Mouse (Mus musculus) NIH3T3 (cell line): ENCODE measurements at regions not wholly inside any gene's neighbourhood (a gene's known extent, or its start where the extent isn't known, plus 50 kb on each side); places are given as distances from the start of the nearest gene placed in this dataset.
"Not testable (repeated sequence)": the region's sequence is repeated elsewhere in the genome, so short reads cannot be mapped to it uniquely, and the experiment has no call there.

ENCODE experiments used
- DNase-seq: peaks from one replicate; pipeline ENCODE4 v3.0.0-alpha.2; 2012; ENCODE audit warnings: low read depth

- peak; percentile 14 for DNase-seq
Measured at GRCm38 (mm10) chr17:50407249-50407990, 101.8 kb upstream of the Plcl2 start.

GRCm38 (mm10) chr17:50408581-50408980, 100.6 kb upstream of the Plcl2 start:
- DNase-seq: no peak

DNA sequence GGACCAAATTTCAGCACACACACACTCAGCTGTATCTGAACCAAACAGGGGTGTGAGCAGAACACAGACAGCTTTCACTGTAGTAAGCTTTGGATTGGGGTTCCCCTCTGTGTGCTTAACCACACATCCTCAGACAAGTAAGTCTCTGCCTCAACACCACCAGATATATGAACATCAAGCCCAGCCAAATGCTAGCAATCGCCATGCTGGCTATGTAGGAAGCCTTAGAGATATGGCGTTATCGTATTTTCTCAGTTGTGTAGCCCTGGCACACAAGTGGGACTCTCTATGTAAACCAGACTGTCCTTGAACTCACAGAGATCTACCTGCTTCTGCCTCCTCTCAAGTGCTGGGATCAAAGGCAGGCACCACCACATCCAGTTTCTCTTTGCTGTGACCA, 99.9 kb upstream of the Plcl2 start:
- DNase-seq: no peak

- no peak for DNase-seq
Measured at GRCm38 (mm10) chr17:50409895-50410294, 99.3 kb upstream of the Plcl2 start.

- DNase-seq: no peak
Measured at GRCm38 (mm10) chr17:50410296-50410695, 98.9 kb upstream of the Plcl2 start.

DNA sequence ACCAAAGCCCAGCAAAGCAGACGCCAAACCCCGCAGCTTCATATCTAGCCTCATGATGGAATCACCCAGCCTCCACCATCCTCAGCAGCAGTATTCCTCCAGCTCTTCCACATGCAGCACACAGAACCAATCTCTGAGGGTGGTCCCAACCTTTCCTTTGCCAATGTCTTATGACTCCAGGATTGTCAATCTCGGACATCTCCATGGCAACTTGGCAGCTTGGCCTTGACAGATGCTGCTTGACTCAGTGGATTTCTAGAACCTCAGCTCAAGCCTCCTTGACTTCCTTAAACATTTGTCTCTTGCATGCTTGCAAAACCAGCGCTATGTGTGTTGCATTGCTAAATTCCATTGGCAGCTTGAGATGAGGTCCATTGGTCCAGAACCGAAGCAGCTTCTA, 96.8 kb upstream of the Plcl2 start:
- DNase-seq: no peak

- DNase-seq: no peak
Measured at GRCm38 (mm10) chr17:50413916-50414315, 95.3 kb upstream of the Plcl2 start.

DNA sequence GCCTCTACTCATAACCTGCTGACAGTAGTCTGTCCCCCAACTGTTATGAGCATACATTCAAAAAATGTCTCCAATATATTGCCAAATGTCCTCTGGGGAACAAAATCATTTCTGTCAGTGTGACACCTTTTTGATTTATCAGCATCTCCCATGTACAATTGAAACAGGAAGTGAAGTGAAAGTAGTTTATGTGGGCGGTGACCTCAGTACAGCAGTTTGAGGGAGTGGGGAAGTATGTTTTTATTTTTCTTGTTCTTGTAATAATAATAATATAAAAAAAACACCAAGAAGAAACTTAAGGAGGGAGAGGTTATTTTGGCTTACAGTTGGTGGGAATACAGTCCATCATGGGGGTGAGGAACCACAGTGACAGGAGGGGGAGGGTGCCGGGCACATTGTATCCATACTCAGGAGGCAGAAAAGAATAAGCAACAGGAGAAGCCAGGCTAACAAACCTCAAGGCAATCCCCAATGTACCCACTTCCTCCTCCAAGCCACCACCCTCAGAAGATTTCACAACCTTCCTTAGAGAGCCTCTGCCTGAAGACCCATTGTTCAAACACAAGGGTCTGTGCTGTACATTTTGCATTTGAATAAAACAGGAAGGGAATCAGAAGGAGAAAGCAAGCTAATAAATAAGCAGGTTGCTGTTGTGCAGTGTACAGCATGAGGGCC, 93.7 kb upstream of the Plcl2 start:
- no peak for DNase-seq

- no peak for DNase-seq
Measured at GRCm38 (mm10) chr17:50416119-50416518, 93.1 kb upstream of the Plcl2 start.

DNA sequence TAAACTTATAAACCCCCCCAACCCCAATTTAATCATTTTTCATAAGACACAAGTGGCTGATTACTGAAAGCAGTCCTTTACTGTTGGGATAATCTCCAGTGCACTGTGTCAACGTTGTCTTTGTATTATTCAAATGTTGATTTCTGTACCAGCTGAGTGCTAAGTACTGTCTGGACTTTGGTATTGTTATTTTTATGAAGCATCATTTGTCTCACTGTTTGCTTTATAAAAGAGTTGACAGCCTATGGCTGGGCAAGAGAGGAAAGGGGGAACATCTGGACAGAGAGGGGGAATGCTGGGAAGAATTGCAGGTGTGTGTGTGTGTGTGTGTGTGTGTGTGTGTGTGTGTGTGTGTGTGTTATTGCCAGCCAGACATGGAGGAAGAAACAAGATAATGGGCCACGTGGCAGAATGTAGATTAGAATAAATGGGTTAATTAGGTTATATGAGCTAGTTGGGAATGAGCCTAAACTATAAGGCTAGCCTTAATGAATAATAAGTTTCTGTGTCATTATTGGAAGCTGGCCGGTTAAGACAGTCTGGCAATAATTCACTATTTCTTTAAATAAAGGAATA, 92.6 kb upstream of the Plcl2 start:
- no peak for DNase-seq

DNA sequence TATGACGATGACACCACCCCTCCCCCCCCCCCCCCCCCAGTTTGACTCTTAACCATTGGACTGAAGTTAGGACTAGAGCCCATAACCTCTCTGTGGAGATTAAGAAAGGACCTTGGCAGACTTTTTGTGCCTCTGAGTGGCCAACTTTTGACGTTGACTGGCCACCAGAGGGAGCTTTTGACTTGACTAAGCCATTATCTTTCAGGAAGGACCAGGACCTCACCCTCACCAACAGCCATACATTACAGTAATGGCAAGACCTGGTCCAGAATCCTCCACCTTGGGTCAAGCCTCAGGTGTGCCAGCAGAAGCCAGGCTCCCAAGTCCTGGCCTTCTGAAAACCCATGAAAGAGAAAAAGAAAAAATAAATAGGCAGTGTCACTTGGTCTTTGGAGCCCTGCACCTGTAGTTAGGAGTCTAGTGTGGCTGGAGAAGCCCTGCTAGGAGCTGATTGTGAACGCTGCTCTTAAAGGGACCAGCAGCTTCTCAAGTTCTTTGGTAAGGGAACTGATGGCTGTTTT, 90.3 kb upstream of the Plcl2 start:
- DNase-seq: peak; percentile 9

GRCm38 (mm10) chr17:50419551-50419950, 89.7 kb upstream of the Plcl2 start:
- DNase-seq: not testable (repeated sequence)

DNA sequence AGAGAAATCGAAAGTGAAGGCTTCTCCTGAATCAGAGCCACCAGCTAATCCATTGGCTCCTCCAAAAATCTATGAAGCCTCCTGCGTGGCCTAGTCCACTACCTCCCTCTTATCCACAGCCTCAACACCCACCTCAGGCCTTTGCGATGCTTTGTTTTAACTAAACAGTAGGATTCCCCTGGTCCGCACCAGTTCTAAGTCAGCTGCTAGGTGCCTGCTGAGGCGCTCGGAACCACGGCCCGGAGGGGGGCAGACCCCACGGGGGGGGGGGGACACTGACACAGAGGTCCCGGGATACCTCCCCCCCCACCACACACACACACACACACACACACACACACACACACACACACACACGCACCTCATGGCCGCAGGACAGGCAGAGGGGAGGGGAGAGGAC, 89.2 kb upstream of the Plcl2 start:
- DNase-seq: peak; percentile 49

DNA sequence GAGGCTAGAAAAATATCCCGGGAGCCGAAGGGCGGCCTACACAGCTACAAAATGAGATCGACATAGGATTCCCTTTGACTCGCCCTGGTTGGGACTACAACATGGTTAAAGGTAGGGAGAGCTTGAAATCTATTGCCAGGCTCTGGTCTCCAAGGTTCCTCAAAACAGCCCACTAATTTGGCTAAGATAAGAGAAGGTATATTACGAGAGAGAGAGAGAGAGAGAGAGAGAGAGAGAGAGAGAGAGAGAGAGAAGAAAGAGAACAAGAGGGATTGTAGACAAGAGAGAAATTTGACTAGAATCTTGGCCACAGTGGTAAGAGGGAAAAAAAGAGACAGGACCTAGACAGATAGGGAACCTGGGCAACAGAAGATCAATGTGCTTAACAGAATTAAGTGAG, 88.5 kb upstream of the Plcl2 start:
- no peak for DNase-seq

DNA sequence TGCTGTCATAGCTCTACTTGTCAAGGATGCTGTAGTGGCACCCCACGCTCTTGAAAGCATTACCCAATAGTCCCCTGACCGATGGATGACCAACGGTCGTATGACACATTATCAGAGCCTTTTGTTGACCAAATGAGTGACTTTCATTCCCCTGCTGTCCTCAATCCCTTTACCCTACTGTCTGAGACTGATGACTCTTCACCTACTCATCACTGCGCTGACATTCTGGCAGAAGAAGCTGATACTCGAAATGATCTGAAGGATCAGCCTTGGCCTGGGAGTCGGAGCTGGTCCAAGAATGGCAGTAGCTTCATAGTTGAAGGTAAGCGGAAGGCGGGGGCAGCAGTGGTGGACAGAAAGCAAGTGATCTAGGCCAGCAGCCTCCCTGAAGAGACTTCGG, 87.7 kb upstream of the Plcl2 start:
- no peak for DNase-seq

DNA sequence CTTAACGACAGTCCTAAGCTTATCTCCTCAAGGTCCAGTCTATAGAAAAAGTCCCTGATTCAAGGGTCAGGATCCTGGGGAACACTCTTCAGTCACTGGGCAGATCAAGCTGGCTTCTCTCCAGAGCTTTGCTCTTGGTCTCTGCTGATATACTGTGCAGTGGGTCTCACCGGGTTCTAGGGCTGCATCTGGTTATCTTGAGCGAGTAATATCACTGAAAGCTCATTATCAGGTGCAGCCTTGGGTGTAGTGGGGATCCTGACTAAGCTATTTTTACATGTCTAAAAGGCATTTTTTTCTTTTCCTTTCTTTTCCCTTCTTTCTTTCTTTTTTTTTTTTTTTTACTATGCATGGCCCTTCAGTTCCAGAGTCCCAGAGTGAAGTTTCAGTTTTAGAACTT, 84.1 kb upstream of the Plcl2 start:
- no peak for DNase-seq

- no peak for DNase-seq
Measured at GRCm38 (mm10) chr17:50425531-50425930, 83.7 kb upstream of the Plcl2 start.

DNA sequence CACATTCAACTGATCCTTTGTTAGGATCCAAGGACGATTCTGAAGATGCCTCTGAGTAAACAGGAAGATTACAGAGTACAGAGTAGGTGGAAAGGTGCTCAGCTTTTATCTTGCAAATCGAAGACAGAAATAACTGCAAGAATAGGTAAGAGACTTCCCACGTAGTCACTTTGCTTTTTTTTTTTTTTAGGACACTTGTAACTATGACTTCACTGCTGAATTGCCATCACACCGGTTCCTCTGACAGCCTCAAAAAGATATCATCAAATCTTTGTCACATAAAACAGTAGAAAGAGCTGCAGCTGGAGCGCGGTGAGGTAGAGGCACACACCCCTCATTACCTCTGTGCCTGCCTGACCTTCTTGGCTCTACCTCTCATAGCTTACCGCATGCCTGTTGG, 83.1 kb upstream of the Plcl2 start:
- DNase-seq: no peak

DNA sequence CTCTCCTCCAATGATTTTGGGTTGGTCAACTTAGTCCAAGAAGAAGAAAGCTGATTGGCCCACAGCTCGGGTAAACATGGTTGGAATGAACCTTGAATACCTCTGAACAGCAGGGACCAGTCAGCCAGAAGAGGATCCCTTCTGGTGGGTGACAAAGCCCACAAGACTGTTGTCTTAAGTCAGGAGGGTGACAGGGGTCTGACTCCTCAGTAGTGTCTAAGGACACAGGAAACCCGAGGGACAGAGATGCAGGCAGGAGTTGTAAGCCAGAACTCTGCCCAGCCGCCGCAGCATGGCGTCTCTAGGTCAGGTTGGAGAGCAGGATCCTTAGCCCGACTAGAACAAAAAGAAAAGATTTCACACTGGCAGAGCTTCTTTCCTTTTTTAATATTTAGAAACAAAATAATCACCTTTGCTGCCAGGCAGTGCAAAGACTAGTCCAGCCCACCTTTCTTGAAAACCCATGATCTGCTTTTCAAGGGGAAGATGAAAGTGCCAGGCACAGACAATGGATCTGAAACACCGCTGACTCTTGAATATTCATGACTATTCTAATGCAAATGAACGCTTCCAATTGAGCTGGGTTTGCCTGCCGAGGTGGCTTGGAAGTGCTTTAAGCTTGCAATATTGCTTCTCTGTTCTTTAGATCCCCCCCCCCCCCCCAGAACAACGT, 81.7 kb upstream of the Plcl2 start:
- no peak for DNase-seq

- DNase-seq: no peak
Measured at GRCm38 (mm10) chr17:50428004-50428560, 81.1 kb upstream of the Plcl2 start.

- no peak for DNase-seq
Measured at GRCm38 (mm10) chr17:50432559-50432958, 76.6 kb upstream of the Plcl2 start.

- no peak for DNase-seq
Measured at GRCm38 (mm10) chr17:50438960-50439359, 70.2 kb upstream of the Plcl2 start.
